Mouse (Mus musculus): ENCODE data around the gene Ntrk2.

The Ntrk2 gene

DNA sequence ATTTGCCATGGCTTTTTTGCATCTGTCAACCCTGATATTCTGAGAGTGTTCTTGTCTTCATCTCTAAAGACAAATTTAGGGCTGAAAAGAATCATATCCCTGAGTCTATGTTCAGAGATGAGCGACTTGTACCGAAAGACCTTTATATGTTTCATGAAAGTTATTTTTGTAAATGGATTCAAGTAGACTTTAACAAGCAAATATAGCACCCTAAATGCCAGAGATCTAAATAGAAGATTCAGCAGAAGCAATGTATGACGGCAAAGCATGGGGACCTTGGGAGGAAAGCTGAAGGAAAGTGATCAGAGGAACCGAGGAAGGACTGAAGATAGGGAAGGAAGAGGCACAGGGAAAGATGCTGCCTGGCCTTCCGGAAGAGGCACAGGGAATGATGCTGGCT is 303.7 kb downstream of the Ntrk2 start:
- no peak for DNase-seq (ENCODE audit: low spot score in 2 of 2)

DNA sequence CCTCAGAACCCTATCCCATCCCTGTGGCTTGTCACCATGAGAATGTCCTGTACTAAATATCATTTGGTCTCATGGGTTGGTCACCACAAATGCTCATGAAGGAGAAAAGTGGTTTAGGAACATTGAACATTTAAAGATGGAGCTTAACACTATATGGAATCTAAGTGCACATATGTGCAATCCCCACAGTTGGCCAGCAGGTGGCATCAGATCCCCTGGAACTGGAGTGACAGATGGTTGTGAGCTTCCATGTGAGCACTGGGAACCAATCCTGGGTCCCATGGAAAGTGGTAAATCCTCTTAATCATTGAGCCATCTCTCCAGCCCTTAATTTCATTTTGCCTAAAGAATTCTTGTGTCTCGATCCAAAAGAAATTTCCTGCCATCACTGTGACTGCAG is 308.3 kb downstream of the Ntrk2 start:
- no peak for DNase-seq (ENCODE audit: low spot score in 2 of 2)

DNA sequence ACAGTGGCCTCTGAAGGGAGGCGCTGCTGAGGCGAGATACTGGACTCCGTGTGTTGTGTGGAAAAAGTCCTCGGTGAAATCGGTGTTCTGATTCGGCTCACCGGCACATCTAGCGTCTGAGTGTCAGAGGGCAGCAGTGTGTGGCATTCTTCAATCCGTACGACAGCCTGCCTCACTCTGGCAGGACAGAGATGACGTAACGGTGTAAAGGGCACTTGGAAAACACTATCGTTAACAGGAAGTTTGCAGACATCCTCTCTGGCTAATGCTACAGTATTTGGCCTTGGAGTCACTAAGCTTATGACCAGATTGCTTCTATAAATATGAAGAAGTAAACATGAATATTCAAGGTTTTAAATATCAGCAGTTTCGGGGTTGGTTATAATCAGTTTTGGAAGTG is 309.2 kb downstream of the Ntrk2 start:
- DNase-seq (ENCODE audit: low spot score in 2 of 2) = no peak

DNA sequence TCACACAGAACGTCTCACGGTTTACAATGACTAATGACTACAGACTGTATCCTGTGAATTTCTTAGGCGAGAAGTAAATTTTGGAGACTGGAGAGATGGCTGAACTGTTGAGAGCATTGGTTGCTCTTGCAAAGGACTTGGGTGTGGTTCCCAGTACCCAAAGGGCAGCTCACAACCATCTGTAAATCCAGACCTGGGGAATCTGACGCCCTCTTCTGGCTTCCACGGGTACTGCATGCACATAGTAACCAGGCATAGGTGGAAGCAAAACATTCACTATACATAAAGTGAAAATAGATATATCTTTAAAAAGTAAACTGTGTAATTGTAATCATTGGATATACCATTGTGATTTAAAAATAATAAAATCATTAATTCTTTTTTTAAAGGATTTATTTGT is 310.9 kb downstream of the Ntrk2 start:
- no peak for DNase-seq (ENCODE audit: low spot score in 2 of 2)

DNA sequence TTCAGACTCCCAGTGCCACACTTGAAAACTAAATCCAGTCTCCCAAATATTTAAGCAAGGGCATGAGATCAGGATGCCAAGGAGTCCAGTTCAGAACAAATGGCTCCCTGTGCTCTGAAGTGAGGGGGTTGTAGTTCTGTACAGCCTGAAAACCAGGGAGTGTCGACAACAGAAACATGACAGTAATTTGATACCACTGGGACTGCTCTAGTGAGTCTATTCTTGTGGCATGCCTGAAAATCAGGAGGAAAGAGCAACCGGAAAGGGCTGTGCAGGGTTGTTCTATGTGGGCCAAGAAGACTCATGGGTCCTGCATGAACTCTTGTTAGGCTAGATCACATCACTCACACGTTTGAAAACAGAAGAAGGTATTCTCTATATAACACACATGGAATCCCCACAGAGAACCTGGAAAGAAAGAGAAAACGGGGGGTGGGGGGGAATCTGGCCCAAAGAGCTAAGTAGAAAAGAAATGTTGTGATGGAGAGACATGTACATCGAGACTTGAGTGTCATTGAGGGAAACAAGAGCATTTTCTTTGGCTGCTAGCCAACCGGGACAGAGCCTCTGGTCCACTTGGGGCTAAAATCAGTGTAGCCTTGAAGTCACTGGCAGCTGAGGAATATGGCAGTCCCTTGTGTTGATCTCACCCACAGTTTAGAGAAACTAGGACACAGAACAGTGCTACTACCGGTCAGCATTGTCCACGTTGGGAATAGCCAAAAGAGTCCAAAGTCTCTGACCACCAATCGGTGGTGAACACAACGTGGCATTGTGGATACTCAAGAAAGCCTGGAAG is 313.4 kb downstream of the Ntrk2 start:
- DNase-seq (ENCODE audit: low spot score in 2 of 2) = no peak

DNA sequence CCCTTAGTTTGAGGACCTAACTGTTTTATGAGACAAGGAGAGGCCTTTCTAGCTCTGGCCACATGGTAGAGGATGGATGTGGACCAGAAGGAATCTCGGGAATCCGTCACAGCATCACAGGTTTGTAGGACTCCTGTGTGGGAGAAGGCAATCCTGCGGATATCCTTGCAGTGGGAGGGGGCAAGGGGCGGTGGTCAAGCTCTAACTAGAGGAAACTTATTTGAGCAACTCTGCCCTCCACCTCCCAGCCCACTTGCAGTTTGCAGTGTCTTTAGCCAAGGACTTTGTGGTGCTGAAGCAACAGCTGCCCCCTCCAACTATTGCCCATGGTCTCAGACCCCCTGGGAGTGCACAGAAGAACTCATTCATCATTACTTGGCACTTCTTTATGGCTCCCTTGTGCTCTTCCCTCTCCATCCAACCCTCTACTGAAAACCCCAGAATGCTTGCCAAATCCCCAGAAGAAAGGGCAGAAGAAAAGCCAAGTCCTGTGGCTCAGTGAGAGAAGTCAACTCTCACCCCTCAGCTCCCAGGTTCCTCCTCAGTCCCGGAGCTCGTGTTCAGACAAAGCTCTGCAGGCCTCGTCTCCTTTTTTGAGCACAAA is 336.9 kb downstream of the Ntrk2 start:
- no peak for DNase-seq (ENCODE audit: low spot score in 2 of 2)

DNA sequence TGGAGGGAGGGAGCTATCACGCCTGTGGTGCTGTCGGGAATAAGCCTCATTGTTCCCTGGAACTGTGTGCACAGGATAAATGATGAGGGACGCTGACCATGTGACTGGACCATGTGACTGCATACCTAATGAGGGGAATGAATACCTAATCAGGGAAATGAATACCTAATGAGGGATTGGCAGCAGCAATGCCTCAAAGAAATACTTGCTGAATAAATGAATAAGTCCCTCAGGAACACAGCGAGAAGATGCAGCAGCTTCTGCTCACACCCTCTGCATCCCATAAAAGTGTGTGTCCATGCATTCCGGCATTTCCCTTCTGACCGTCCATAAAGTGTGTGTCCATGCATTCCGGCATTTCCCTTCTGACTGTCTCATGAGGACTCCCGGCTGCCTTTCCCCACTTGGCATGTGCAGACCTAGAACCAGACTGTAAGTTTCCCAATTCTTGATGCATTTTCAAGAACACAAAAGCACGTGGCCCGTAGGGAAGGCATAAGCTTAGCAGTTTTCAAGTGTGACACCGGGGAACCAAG is 338.0 kb downstream of the Ntrk2 start:
- DNase-seq (ENCODE audit: low spot score in 2 of 2) = peak; percentile 44 to 68

DNA sequence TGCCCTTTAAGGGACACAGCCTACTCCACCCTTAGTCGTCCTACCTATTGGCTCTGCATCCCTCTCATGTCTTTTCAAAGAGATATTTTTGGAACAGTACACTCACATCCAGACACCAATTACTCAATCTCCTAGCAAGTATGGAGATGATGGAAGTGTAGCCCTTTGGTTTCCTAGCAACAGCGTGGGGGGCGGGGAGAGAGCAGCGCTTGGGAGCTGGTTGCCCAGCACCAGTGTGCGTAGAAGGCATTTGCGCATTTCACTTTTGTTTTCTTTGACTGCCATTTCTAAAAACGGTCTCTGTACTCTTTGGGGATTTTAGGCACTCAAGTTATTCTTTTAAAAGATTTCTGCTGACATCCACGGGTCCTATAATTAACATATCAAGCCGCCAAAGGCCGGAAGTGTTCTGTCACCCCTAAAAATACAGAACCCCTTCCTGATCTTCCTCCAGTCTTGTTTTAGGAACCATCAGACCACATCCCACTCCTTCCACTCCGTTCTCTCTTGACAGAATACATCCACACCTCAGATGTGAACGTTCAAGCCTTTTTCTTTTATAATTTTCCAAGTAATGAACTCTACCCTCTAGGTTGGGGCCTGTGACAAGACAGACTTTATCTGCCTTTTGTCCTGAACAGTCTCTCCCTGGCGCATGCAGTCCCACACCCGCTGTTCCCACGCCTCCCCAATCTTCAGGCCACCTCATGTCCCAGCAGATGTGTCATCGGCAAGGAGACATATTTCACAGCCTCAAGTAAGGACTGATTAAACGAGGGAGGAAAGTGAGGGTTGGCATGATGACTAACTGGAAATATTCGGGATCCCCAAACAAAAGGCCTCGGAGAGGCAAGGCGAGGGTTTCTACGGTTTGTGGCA is 339.5 kb downstream of the Ntrk2 start:
- peak; percentile 96 for DNase-seq (ENCODE audit: low spot score in 2 of 2)

DNA sequence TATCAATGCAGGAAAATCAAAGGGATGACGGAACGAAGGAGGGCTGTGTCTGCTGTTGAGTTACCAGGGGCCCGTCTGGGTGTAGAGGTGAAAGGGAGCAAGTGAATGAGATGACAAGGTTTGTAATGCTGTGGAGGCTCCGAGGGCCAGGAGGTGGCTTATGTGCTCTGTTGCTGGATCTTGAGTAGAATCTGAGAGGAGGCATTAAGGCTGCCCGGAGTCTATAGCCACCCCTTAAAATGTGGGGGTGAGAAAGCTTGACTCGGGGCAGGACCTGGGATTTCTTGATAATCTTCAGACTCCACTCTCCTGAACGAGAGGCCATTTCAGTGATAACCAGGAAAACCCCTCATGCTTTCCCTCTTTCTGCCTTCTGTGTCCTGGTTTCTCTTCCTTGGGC is 340.2 kb downstream of the Ntrk2 start:
- no peak for DNase-seq (ENCODE audit: low spot score in 2 of 2)

DNA sequence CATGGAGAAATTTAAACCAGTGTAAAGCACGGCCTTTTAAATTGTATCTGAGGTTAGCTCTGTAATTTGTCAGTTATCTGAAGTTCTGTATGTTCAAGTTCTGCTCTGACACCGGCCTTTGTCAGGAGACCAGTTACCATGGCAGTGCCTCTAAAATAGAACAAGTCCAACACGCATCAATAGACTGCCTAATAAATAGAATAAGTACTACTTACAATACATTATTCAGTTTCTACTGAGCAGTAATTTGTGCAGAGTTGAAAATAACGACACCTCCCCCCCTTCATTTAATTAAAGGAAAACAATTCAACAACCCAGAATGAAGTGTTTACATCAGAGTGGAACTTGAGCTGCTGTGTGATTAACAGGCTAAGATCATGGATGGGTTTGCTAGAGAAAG is 341.6 kb downstream of the Ntrk2 start:
- no peak for DNase-seq (ENCODE audit: low spot score in 2 of 2)

DNA sequence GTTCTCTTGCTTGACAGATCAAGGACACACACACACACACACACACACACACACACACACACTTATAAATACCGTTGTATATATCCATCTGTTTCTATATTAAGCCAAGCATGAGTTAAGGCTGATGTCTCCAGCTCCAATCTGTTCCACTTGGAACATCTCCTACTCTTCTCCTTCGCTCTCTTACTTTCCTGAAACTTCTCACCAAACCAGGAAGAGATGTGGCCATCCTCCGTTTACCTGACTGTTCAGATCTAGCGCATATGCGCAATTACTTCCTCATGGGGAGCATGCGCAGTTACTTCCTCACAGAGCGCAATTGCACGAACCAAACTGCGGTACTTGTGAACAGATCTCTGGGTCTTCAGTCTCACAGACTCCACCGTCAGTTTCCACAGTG is 342.4 kb downstream of the Ntrk2 start:
- DNase-seq (ENCODE audit: low spot score in 2 of 2) = no peak

DNA sequence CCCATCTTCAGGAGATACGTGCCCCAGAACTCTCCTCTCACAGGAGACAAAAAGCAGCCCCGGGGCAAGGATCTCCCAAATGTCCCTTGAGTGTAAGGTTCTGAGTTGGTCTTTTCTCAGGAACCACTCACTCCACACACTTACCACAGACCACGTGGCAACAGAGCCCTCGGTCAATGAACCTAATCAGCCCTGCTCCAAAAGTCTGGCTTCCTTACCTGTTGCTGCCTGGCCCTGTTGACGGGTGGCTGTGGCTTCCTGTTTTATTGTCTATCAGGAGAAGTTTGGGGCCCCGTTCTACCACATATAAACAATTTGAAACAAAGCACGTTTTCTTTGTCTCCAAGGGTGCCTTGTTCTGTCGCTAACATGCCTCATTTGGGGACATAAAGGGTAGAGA is 357.6 kb downstream of the Ntrk2 start:
- DNase-seq (ENCODE audit: low spot score in 2 of 2) = no peak

DNA sequence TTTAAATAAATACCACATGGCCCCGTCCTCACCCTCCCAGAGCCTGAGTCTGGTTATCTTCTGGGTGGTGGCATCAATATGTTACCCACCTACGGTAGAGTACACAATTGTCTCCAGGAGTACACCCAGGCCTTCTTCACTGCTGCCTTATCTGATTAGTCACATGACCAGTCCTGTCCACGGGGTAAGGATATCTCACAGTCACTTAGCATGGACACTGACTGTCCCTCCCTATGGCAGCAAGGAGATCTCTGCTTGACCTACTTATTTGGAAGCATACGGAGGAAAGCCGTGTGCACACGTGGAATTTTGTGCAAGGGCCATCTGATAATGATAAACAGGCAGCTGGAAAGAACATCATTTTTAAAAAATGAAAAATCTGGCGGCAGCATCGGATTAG is 367.5 kb downstream of the Ntrk2 start:
- DNase-seq (ENCODE audit: low spot score in 2 of 2) = no peak

DNA sequence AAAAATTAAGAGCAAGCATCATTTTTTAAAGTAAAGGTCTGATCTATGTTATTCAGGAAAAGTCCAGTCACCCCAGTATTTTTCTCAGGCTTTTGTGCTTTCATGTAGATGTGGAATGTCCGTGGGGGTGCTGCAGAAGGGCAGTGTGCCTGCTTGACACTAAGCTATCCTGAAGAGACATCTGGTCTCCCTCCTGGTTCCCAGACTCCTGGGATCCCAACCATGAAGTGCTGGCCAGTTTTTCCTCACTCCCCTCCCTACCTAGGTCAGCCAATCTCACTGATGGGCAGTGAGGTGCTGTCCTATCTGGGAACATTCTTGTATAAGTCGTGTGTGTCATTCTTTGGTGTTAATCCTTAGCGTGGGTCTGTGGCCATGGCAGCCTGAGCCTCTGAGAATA is 369.7 kb downstream of the Ntrk2 start:
- no peak for DNase-seq (ENCODE audit: low spot score in 2 of 2)

DNA sequence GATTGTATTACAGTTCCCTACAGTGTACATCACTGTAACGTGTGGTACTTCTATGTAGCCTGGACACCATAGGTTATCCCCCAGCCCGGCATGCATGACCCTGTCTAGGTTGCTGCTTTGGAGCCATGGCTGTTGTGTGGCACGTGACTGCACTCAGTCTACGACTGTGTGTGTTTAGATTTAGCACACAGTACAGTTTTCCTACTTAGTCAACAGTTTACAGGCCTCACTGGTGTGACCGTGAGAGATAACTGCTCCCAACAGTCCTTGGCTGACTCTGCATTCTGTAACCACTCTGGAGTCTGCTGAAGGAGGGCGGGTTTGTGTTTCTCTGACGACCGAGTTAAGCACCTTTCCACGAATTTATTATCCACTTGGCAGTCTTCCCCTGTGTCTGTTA is 370.1 kb downstream of the Ntrk2 start:
- DNase-seq (ENCODE audit: low spot score in 2 of 2) = no peak

DNA sequence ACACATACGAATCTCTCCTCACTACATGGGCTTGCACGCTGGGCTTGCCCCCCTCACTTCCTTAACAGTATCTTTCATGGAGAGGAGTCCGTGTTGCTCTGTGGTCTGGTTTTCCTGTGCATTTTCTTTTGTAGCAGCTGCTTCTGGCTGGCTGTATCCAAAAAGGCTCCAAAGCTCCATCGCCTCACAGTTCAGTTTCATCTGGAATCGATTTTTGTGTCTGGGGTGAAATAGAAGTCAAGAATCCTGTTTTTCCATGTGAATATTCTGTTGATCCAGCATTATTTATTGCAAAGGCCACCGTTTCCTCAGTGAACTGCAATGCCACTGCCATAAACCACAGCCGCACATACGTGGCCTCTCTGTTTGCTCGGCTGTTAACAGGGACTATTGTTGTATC is 370.6 kb downstream of the Ntrk2 start:
- no peak for DNase-seq (ENCODE audit: low spot score in 2 of 2)

DNA sequence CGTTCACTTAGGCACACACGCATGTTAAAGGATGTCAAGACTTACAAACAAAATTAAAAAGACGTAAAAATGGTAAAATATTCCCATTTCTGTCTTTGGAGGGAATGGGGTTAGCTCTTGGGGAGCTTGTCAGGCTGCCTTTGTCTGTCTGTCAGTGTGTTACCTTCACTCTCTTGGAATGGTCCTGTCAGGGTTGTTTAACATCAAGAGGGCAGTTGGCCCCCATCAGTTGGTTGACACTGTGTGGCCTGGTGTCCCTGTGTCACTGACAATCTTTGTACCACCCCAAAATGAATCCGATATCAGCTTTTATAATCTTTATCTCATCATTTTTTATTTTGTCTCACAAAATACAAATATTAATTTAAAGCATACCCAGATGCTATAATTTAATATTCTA is 373.6 kb downstream of the Ntrk2 start:
- no peak for DNase-seq (ENCODE audit: low spot score in 2 of 2)

DNA sequence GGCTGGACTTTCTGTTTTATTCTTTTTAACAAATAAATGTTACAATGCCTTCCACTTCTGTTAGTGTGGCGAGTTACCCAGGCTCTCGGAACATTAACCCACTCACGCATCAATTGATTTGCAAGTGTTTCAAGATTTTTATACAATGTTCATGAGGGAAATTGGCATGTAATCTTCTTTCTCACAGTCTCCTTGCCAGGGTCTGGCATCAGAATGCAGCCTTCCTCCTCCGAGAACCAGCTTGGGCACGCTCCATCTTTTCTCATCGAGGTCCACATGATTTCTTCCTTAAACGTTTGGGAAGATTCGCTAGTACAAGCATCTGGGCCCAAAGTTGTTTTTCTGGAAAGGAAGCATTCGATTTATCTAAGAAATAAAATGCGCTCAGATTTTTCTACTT is 374.4 kb downstream of the Ntrk2 start:
- no peak for DNase-seq (ENCODE audit: low spot score in 2 of 2)

DNA sequence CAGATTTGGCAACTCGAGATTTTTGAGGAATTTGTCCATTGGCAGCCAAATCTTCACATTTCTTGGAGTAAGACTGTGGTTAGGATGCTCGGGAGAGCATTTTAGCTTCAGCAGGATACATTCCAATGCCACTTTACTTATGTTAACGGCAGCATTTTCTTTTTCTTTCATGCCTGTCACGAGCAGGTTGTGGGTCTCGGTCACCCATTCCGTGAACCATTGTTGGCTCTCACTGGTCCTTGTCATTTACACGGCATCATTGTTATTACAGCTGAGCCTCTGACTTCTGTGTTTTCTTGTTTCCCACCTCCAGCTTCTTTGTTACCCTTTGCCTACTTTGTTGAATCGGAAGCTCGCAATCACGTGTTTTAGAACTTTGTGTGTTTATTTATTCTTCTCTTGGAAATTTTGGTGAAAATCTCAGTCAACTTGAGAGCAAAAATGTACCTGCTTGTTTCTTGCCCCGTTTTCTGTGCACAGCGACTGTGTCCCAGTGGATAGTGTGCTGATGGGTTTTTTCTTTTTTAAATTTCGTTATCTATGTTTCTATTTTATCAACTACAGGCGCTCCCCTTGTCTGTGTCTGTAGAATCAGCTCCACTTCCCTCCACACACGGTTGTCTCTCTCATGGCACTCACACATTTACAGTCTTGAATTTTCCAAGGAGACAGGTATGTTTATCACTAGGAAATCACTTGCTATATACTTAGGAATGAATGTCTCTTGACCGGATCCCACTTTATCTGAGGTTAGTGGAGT is 375.0 kb downstream of the Ntrk2 start:
- no peak for DNase-seq (ENCODE audit: low spot score in 2 of 2)

DNA sequence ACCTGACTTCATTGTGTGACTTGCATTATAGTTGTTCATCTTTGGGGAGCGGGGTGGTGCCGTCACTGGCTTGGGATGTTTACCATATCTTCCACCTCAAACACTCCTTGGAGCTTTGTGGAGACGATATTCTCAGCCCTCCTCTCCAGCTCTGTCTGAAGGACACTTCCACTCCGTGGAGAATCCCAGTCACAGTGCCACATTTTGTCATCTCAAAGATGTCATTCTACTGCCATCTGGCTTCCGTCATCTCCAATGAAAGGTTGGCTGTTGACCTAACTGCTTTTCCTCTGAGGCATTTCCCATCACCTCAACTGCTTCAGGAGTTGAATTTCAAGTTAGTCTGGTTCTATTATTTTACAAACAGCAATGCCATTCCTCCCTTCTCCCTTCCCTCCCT is 376.3 kb downstream of the Ntrk2 start:
- no peak for DNase-seq (ENCODE audit: low spot score in 2 of 2)
